Mouse (Mus musculus): ENCODE results near the gene Triobp.

DNA sequence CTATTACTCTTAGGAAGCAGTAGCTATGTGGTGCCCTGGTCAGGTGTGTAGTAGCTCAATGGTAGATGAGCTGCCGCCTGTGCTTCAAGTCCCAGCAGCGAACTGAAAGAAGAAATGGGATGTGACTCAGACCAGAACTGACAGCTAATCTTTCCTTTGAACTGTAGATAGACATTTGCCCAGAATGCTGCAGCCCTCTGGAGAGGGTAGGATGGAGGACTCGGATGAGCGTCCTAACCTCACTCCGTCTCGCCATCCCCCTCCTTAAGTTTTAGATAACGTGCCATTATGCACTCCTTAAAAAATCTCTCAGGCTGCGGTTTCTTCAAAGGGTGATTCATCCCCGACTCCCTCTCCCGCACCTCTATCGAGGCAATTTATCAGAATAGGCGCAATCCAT is 27.6 kb upstream of the Triobp start:
- TF ChIP-seq CTCF (IDR thresholded peaks at IDR 0.05; ENCODE audit: extremely low read depth, insufficient read depth, insufficient read length, insufficient replicate concordance) (no peak), POLR2A (IDR thresholded peaks at IDR 0.05; ENCODE audit: low read depth, low read length) (no peak)

Measured in spleen, adult 2 months (tissue).